Mouse (Mus musculus): Measurements from ENCODE around the gene Cdh6. TPM values are rescaled to one million over a fixed set of nuclear protein-coding genes. Genes with fewer than 3 reads are reported as not detected.

Gene Cdh6
- total RNA-seq, 2 experiments from 2014 or later = 6.9 to 10.7 TPM

GRCm38 (mm10) chr15:13165094-13165885 is 8.2 kb downstream of the Cdh6 start:
- no peak for DNase-seq (ENCODE audit: low spot score in 2 of 2)

- DNase-seq (ENCODE audit: low spot score in 2 of 2) = no peak
These were observed 17.7 kb downstream of the Cdh6 start for GRCm38 (mm10) chr15:13155820-13156219.

- DNase-seq (ENCODE audit: low spot score in 2 of 2) = no peak
These were observed 18.1 kb downstream of the Cdh6 start for GRCm38 (mm10) chr15:13155418-13155817.

- DNase-seq (ENCODE audit: low spot score in 2 of 2) = no peak
These were observed 31.5 kb downstream of the Cdh6 start for GRCm38 (mm10) chr15:13141983-13142382.

- no peak for DNase-seq (ENCODE audit: low spot score in 2 of 2)
These were observed 33.8 kb downstream of the Cdh6 start for GRCm38 (mm10) chr15:13139662-13140061.

- peak in 1 of 2 experiments; percentile 43 for DNase-seq (ENCODE audit: low spot score in 2 of 2)
These were observed 36.3 kb downstream of the Cdh6 start for GRCm38 (mm10) chr15:13137166-13137565.

- peak in 1 of 2 experiments; percentile 40 for DNase-seq (ENCODE audit: low spot score in 2 of 2)
These were observed 39.4 kb downstream of the Cdh6 start for GRCm38 (mm10) chr15:13134086-13134485.

GRCm38 (mm10) chr15:13133370-13133769 is 40.1 kb downstream of the Cdh6 start:
- DNase-seq (ENCODE audit: low spot score in 2 of 2) = no peak

- no peak for DNase-seq (ENCODE audit: low spot score in 2 of 2)
These were observed 41.0 kb downstream of the Cdh6 start for GRCm38 (mm10) chr15:13132493-13132892.

- no peak for DNase-seq (ENCODE audit: low spot score in 2 of 2)
These were observed 43.2 kb downstream of the Cdh6 start for GRCm38 (mm10) chr15:13130246-13130645.

GRCm38 (mm10) chr15:13100341-13100740 is 73.1 kb downstream of the Cdh6 start:
- no peak for DNase-seq (ENCODE audit: low spot score in 2 of 2)

GRCm38 (mm10) chr15:13097861-13098260 is 75.6 kb downstream of the Cdh6 start:
- DNase-seq (ENCODE audit: low spot score in 2 of 2) = peak in 1 of 2 experiments; percentile 59

- DNase-seq (ENCODE audit: low spot score in 2 of 2) = no peak
These were observed 78.1 kb downstream of the Cdh6 start for GRCm38 (mm10) chr15:13095406-13095805.

- DNase-seq (ENCODE audit: low spot score in 2 of 2) = no peak
These were observed 78.6 kb downstream of the Cdh6 start for GRCm38 (mm10) chr15:13094881-13095256.

- DNase-seq (ENCODE audit: low spot score in 2 of 2) = peak in 1 of 2 experiments; percentile 29
These were observed 79.3 kb downstream of the Cdh6 start for GRCm38 (mm10) chr15:13093954-13094880.

GRCm38 (mm10) chr15:13092064-13092463 is 81.4 kb downstream of the Cdh6 start:
- no peak for DNase-seq (ENCODE audit: low spot score in 2 of 2)

- peak; percentile 71 to 74 for DNase-seq (ENCODE audit: low spot score in 2 of 2)
These were observed 84.9 kb downstream of the Cdh6 start for GRCm38 (mm10) chr15:13088504-13089058.

GRCm38 (mm10) chr15:13084746-13085145 is 88.7 kb downstream of the Cdh6 start:
- DNase-seq (ENCODE audit: low spot score in 2 of 2) = no peak

GRCm38 (mm10) chr15:13076908-13077669 is 96.4 kb downstream of the Cdh6 start:
- DNase-seq (ENCODE audit: low spot score in 2 of 2) = no peak

GRCm38 (mm10) chr15:13074047-13074446 is 99.4 kb downstream of the Cdh6 start:
- DNase-seq (ENCODE audit: low spot score in 2 of 2) = no peak

- no peak for DNase-seq (ENCODE audit: low spot score in 2 of 2)
These were observed 105.3 kb downstream of the Cdh6 start for GRCm38 (mm10) chr15:13068213-13068516.
